Mouse (Mus musculus) E14TG2a.4 (cell line): ENCODE measurements around the gene Olfr1308.

Source experiments
- CTCF ChIP-seq: conservative IDR thresholded peaks from 2 replicates; pipeline ENCODE4 v1.5.1; 2014; ENCODE audit warnings: low read length
- POU5F1 ChIP-seq: IDR thresholded peaks from 2 replicates; pipeline ENCODE4 v1.6.1; 2014; ENCODE audit warnings: low read length, borderline replicate concordance

- TF ChIP-seq CTCF (no peak), POU5F1 (no peak)
Observed at GRCm38 (mm10) chr2:112012608-112013007, 47.9 kb upstream of the Olfr1308 start, which contains the start of gene Olfr1310.
